Mouse (Mus musculus) lung, embryonic 14.5 days (tissue): ENCODE data around the gene Commd1. TPM values are rescaled to one million over a fixed set of nuclear protein-coding genes. Genes with fewer than 3 reads are reported as not detected.

ENCODE experiments used
- ATAC-seq: fragments of 200-750 bp; cut with Nextera tagmentation; 2 replicates; pipeline ENCODE4 v1.8.0; 2017; ENCODE audit warnings: mild to moderate bottlenecking, moderate TSS enrichment, moderate library complexity; ENCODE audit not compliant: insufficient read depth
- DNase-seq: peaks from one replicate; pipeline ENCODE4 v3.0.0-alpha.2; 2015
- H3K27ac ChIP-seq: fragments of 300-500 bp; sonication (generic); 2 replicates; pipeline ENCODE4 v1.5.1; 2014; ENCODE audit warnings: low read depth, mild to moderate bottlenecking, moderate library complexity
- H3K27me3 ChIP-seq: fragments of 300-500 bp; sonication (generic); 2 replicates; pipeline ENCODE4 v1.6.1; 2014; ENCODE audit warnings: low read length, control low read depth; ENCODE audit not compliant: insufficient read depth
- H3K36me3 ChIP-seq: fragments of 300-500 bp; sonication (generic); 2 replicates; pipeline ENCODE4 v1.6.1; 2014; ENCODE audit warnings: control low read depth; ENCODE audit not compliant: insufficient read depth
- H3K4me1 ChIP-seq: fragments of 300-500 bp; sonication (generic); 2 replicates; pipeline ENCODE4 v1.6.1; 2014; ENCODE audit warnings: antibody characterized with exemption, control low read depth; ENCODE audit not compliant: insufficient read depth
- H3K4me2 ChIP-seq: fragments of 300-500 bp; sonication (generic); 2 replicates; pipeline ENCODE4 v1.6.1; 2014; ENCODE audit warnings: mild to moderate bottlenecking
- H3K4me3 ChIP-seq: fragments of 300-500 bp; sonication (generic); 2 replicates; pipeline ENCODE4 v1.5.1; 2014; ENCODE audit warnings: low read depth, low read length
- H3K9ac ChIP-seq: fragments of 300-500 bp; sonication (generic); 2 replicates; pipeline ENCODE4 v1.6.1; 2014
- H3K9me3 ChIP-seq: fragments of 300-500 bp; sonication (generic); 2 replicates; pipeline ENCODE4 v1.6.1; 2016; ENCODE audit warnings: low read depth, low read length, control low read depth
- CTCF ChIP-seq: IDR thresholded peaks from 2 replicates; pipeline ENCODE4 v1.5.1; 2016; ENCODE audit warnings: antibody characterized with exemption, low read depth
- WGBS: fragments of 180-500 bp; shearing (Covaris S2); extraction: QIAGEN DNeasy Blood & Tissue Kit; methylation state at CpG from one replicate; pipeline ENCODE4 v1.1.7; 2014; 5-methylcytosine and 5-hydroxymethylcytosine counted together
- polyA plus RNA-seq: library from polyadenylated mRNA; unstranded; fragments of >200 nt; fragmentation: Nextera tagmentation; extraction: Ambion mirVana; gene quantifications from 2 replicates; pipeline ENCODE4 v1.2.1, GENCODE M21; 2014

Gene Commd1
- polyA plus RNA-seq, 1 experiment from 2014 or later, result 422 TPM

GRCm38 (mm10) chr11:22880383-22881172 is 101.6 kb downstream of the Commd1 start:
- 50% methylated on average over 3 of the region's 3 CpGs for WGBS
- Histone ChIP-seq H3K36me3 (no peaks in the 10 kb centered on the region), H3K4me2 (no peak overlapping the region), H3K9me3 (no peaks in the 10 kb centered on the region), H3K4me1 (no peaks in the 10 kb centered on the region), H3K27ac (no peak overlapping the region), H3K27me3 (no peaks in the 10 kb centered on the region), H3K4me3 (no peak overlapping the region), H3K9ac (no peak overlapping the region)
- no peak for DNase-seq
- TF ChIP-seq CTCF, result no peak
- ATAC-seq, result no peak

- 82% methylated on average over 4 of the region's 4 CpGs for WGBS
- no peak for ATAC-seq
- no peaks in the 10 kb centered on the region for H3K9me3 ChIP-seq
- H3K4me1 ChIP-seq, result no peaks in the 10 kb centered on the region
- no peaks in the 10 kb centered on the region for H3K36me3 ChIP-seq
- H3K4me3 ChIP-seq, result no peak overlapping the region
- H3K9ac ChIP-seq, result no peak overlapping the region
- no peak for DNase-seq
- H3K27ac ChIP-seq, result no peak overlapping the region
- no peak for TF ChIP-seq CTCF
- no peaks in the 10 kb centered on the region for H3K27me3 ChIP-seq
- no peak overlapping the region for H3K4me2 ChIP-seq
These were observed 102.5 kb downstream of the Commd1 start for GRCm38 (mm10) chr11:22879645-22880044.

- Histone ChIP-seq H3K27ac (no peak overlapping the region), H3K27me3 (no peaks in the 10 kb centered on the region), H3K9ac (no peak overlapping the region), H3K9me3 (no peaks in the 10 kb centered on the region), H3K4me2 (no peak overlapping the region), H3K4me1 (0 out of 2 replicates have a peak, but pooled peaks cover 6% of the 10 kb centered on the region), H3K36me3 (no peaks in the 10 kb centered on the region), H3K4me3 (no peak overlapping the region)
- TF ChIP-seq CTCF, result no peak
- DNase-seq (no peak), ATAC-seq (no peak)
- WGBS, result 72% methylated on average over 3 of the region's 3 CpGs
These were observed 105.4 kb downstream of the Commd1 start for GRCm38 (mm10) chr11:22876680-22877330.

- H3K27ac ChIP-seq, result no peak overlapping the region
- H3K9me3 ChIP-seq, result no peaks in the 10 kb centered on the region
- no peak overlapping the region for H3K4me3 ChIP-seq
- no peaks in the 10 kb centered on the region for H3K36me3 ChIP-seq
- no peaks in the 10 kb centered on the region for H3K27me3 ChIP-seq
- 84% methylated on average over 4 of the region's 4 CpGs for WGBS
- H3K4me1 ChIP-seq, result 0 out of 2 replicates have a peak, but pooled peaks cover 6% of the 10 kb centered on the region
- H3K9ac ChIP-seq, result no peak overlapping the region
- TF ChIP-seq CTCF, result no peak
- no peak for DNase-seq
- no peak for ATAC-seq
- H3K4me2 ChIP-seq, result no peak overlapping the region
These were observed 106.9 kb downstream of the Commd1 start for GRCm38 (mm10) chr11:22875279-22875678.

GRCm38 (mm10) chr11:22874747-22875146 is 107.4 kb downstream of the Commd1 start:
- 77% methylated on average over 6 of the region's 6 CpGs for WGBS
- ATAC-seq, result no peak
- DNase-seq, result no peak

GRCm38 (mm10) chr11:22873383-22873782 is 108.8 kb downstream of the Commd1 start:
- H3K9ac ChIP-seq, result no peak overlapping the region
- H3K4me3 ChIP-seq, result no peak overlapping the region
- H3K4me1 ChIP-seq, result 0 out of 2 replicates have a peak, but pooled peaks cover 6% of the 10 kb centered on the region
- DNase-seq (peak; percentile 37), ATAC-seq (peak; percentile 35; the same call in 1 of the 2 replicates)
- H3K27me3 ChIP-seq, result no peaks in the 10 kb centered on the region
- no peak overlapping the region for H3K27ac ChIP-seq
- WGBS, result 60% methylated on average over 4 of the region's 4 CpGs
- no peak for TF ChIP-seq CTCF
- no peak overlapping the region for H3K4me2 ChIP-seq
- H3K36me3 ChIP-seq, result no peaks in the 10 kb centered on the region
- H3K9me3 ChIP-seq, result no peaks in the 10 kb centered on the region

More at GRCm38 (mm10) chr11:22874747-22875146, 107.4 kb downstream of the Commd1 start:
- Histone ChIP-seq H3K4me2 (no peak overlapping the region), H3K4me3 (no peak overlapping the region), H3K9me3 (no peaks in the 10 kb centered on the region), H3K4me1 (0 out of 2 replicates have a peak, but pooled peaks cover 6% of the 10 kb centered on the region), H3K27ac (no peak overlapping the region), H3K9ac (no peak overlapping the region), H3K36me3 (no peaks in the 10 kb centered on the region), H3K27me3 (no peaks in the 10 kb centered on the region)
- TF ChIP-seq CTCF, result no peak

GRCm38 (mm10) chr11:22872307-22872680 is 109.9 kb downstream of the Commd1 start:
- H3K4me2 ChIP-seq, result peak overlapping the region; percentile 41
- TF ChIP-seq CTCF, result no peak
- no peaks in the 10 kb centered on the region for H3K27me3 ChIP-seq
- 0 out of 2 replicates have a peak overlapping the region, but pooled peaks have one; percentile 8 for H3K4me3 ChIP-seq
- peak overlapping the region; percentile 12 for H3K27ac ChIP-seq
- no peak for DNase-seq
- no peaks in the 10 kb centered on the region for H3K36me3 ChIP-seq
- H3K9ac ChIP-seq, result no peak overlapping the region
- 0 out of 2 replicates have a peak, but pooled peaks cover 6% of the 10 kb centered on the region for H3K4me1 ChIP-seq
- H3K9me3 ChIP-seq, result no peaks in the 10 kb centered on the region
- 34% methylated on average over 4 of the region's 4 CpGs for WGBS
- ATAC-seq, result no peak
